15 mouse cellular contexts compared by ENCODE assay signal in the genomic region with DNA sequence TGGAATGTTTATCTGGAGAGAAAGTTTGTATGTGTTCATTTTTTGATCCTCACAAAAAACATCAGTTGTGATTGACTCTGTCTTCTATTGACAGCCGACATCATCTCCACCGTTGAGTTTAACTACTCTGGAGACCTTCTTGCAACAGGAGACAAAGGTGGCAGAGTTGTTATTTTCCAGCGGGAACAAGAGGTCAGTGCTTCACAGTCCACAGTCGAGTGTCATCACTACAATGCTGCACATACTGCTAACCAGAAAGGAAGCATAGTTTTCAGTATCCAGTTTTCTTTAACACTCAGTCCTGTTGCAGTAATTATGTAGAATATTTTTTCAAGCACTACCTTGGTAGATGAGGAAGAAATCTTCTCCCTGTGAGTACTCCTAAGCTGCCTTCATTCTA.
"Had no signal": no experiment of that assay in that cellular context is flagged by ENCODE, and none has a peak within 500 bp of the region (broad histone marks: within the 10 kb centered on the region; RNA-seq: fewer than 3 reads in every experiment).

No protein-coding gene starts in this region.

- H3K9ac ChIP-seq: neural tube, embryonic 15.5 days; stomach, embryonic 15.5 days had no signal

- H3K4me2 ChIP-seq: neural tube, embryonic 15.5 days; stomach, embryonic 15.5 days had no signal

- H3K4me1 ChIP-seq: neural tube, embryonic 15.5 days; stomach, embryonic 15.5 days had no signal

- H3K9me3 ChIP-seq: neural tube, embryonic 15.5 days; stomach, embryonic 15.5 days had no signal

- DNase-seq: retina, postnatal 1 day; right cerebral cortex, adult 18-20 months; right cerebral cortex, postnatal 14 days; right cerebral cortex, postnatal 25 days; right cerebral cortex, postnatal 4 days; spleen, adult 18-20 months; thymus, adult 18-20 months; thymus, adult 2 months; thymus, postnatal 14 days; thymus, postnatal 25 days; thymus, postnatal 36 days; thymus, postnatal 4 days had no signal

- H3K27me3 ChIP-seq: neural tube, embryonic 15.5 days; stomach, embryonic 15.5 days had no signal

- H3K4me3 ChIP-seq: neural tube, embryonic 15.5 days; stomach, embryonic 15.5 days had no signal

- H3K27ac ChIP-seq: neural tube, embryonic 15.5 days; stomach, embryonic 15.5 days; stomach, postnatal 0 days had no signal
